Mouse (Mus musculus): Measurements from ENCODE around the gene Cers5. TPM values are rescaled to one million over a fixed set of nuclear protein-coding genes. Genes with fewer than 3 reads are reported as not detected.
A peak's percentile ranks its signal among the peaks of the same experiment; 100 is the strongest.

The Cers5 gene
- polyA plus RNA-seq, 1 experiment from 2014 or later: 46.8 TPM

DNA sequence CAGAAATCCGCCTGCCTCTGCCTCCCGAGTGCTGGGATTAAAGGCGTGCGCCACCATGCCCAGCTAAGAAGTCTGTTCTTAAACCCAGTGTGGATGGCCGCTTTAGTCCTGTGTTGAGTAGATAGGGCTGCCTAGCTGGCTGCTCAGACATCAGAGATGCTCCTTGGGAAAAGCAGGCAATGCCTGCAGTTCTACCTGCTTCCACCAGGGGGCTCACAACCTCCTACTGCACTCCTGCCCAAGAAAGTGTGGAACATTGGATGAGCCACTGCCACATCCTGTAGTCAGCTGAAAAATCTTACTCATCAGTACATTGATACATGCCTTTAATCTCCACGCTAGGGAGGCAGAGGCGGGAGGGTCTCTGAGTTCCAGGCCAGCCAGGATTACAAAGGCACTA is 57.8 kb downstream of the Cers5 start:
- Histone ChIP-seq H3K27ac (ENCODE audit: low read length) (no peak overlapping the region), H3K27me3 (replicated peaks; ENCODE audit: control insufficient read depth, insufficient read depth, low read length) (no peaks in the 10 kb centered on the region), H3K9ac (ENCODE audit: low read depth, low read length) (no peak overlapping the region), H3K4me2 (ENCODE audit: low read depth, low read length) (no peak overlapping the region), H3K9me3 (ENCODE audit: control insufficient read depth, low read length) (no peaks in the 10 kb centered on the region), H3K4me3 (ENCODE audit: low read length) (no peak overlapping the region), H3K4me1 (ENCODE audit: control insufficient read depth, insufficient read depth, low read length) (peaks cover 28% of the 10 kb centered on the region), H3K36me3 (ENCODE audit: control insufficient read depth, insufficient read depth, low read length) (peaks cover 18% of the 10 kb centered on the region)
- ATAC-seq: 0 out of 2 replicates have a peak, but pooled peaks have one; percentile 18
- 50% methylated on average over 7 of the region's 7 CpGs for WGBS

DNA sequence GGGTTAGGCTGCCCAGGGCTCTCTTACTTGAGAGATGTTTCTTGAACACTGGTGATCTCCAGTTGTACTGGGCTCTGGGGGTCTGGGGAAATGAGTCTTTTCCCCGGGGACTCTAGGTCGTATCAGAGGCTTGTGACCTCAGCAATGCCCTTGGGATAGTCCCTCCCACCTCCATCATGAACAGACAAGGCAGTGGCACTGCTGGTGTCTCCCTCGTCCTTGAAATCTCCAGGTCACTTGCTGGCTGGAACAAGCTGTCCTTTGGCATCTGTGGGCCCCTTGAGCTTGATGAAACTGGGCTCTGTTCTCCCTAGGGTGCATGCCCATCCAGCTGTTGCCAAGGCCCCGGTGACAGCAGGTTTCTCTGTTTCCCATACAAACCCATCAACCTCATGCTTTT is 58.5 kb downstream of the Cers5 start:
- Histone ChIP-seq H3K36me3 (ENCODE audit: control insufficient read depth, insufficient read depth, low read length) (peaks cover 20% of the 10 kb centered on the region), H3K27me3 (replicated peaks; ENCODE audit: control insufficient read depth, insufficient read depth, low read length) (no peaks in the 10 kb centered on the region), H3K9me3 (ENCODE audit: control insufficient read depth, low read length) (no peaks in the 10 kb centered on the region), H3K9ac (ENCODE audit: low read depth, low read length) (no peak overlapping the region), H3K4me1 (ENCODE audit: control insufficient read depth, insufficient read depth, low read length) (peaks cover 25% of the 10 kb centered on the region), H3K27ac (ENCODE audit: low read length) (no peak overlapping the region), H3K4me3 (ENCODE audit: low read length) (no peak overlapping the region), H3K4me2 (ENCODE audit: low read depth, low read length) (no peak overlapping the region)
- no peak for ATAC-seq
- 73% methylated on average over 4 of the region's 4 CpGs for WGBS

GRCm38 (mm10) chr15:99713569-99713968 is 59.1 kb downstream of the Cers5 start:
- no peaks in the 10 kb centered on the region for H3K9me3 ChIP-seq (ENCODE audit: control insufficient read depth, low read length)
- H3K4me2 ChIP-seq (ENCODE audit: low read depth, low read length): no peak overlapping the region
- H3K27ac ChIP-seq (ENCODE audit: low read length): no peak overlapping the region
- H3K36me3 ChIP-seq (ENCODE audit: control insufficient read depth, insufficient read depth, low read length): peaks cover 20% of the 10 kb centered on the region
- no peak for ATAC-seq
- WGBS: 85% methylated on average over 3 of the region's 3 CpGs
- no peak overlapping the region for H3K4me3 ChIP-seq (ENCODE audit: low read length)
- H3K4me1 ChIP-seq (ENCODE audit: control insufficient read depth, insufficient read depth, low read length): peaks cover 25% of the 10 kb centered on the region
- no peak overlapping the region for H3K9ac ChIP-seq (ENCODE audit: low read depth, low read length)
- H3K27me3 ChIP-seq (replicated peaks; ENCODE audit: control insufficient read depth, insufficient read depth, low read length): no peaks in the 10 kb centered on the region

GRCm38 (mm10) chr15:99712666-99713559 is 59.8 kb downstream of the Cers5 start:
- Histone ChIP-seq H3K27ac (ENCODE audit: low read length) (no peak overlapping the region; the same call in 1 of the 2 replicates), H3K9me3 (ENCODE audit: control insufficient read depth, low read length) (no peaks in the 10 kb centered on the region), H3K27me3 (replicated peaks; ENCODE audit: control insufficient read depth, insufficient read depth, low read length) (no peaks in the 10 kb centered on the region), H3K4me2 (ENCODE audit: low read depth, low read length) (no peak overlapping the region), H3K4me3 (ENCODE audit: low read length) (no peak overlapping the region), H3K9ac (ENCODE audit: low read depth, low read length) (peak overlapping the region; percentile 25; the same call in 1 of the 2 replicates), H3K36me3 (ENCODE audit: control insufficient read depth, insufficient read depth, low read length) (peaks cover 25% of the 10 kb centered on the region), H3K4me1 (ENCODE audit: control insufficient read depth, insufficient read depth, low read length) (peaks cover 21% of the 10 kb centered on the region)
- 72% methylated on average over 13 of the region's 13 CpGs for WGBS
- 0 out of 2 replicates have a peak, but pooled peaks have one; percentile 5 for ATAC-seq

GRCm38 (mm10) chr15:99711491-99711890 is 61.2 kb downstream of the Cers5 start:
- no peaks in the 10 kb centered on the region for H3K27me3 ChIP-seq (replicated peaks; ENCODE audit: control insufficient read depth, insufficient read depth, low read length)
- WGBS: 53% methylated on average over 3 of the region's 3 CpGs
- peaks cover 34% of the 10 kb centered on the region for H3K36me3 ChIP-seq (ENCODE audit: control insufficient read depth, insufficient read depth, low read length)
- H3K4me1 ChIP-seq (ENCODE audit: control insufficient read depth, insufficient read depth, low read length): peaks cover 16% of the 10 kb centered on the region
- H3K4me3 ChIP-seq (ENCODE audit: low read length): no peak overlapping the region
- no peak for ATAC-seq
- H3K27ac ChIP-seq (ENCODE audit: low read length): no peak overlapping the region
- H3K4me2 ChIP-seq (ENCODE audit: low read depth, low read length): no peak overlapping the region
- no peak overlapping the region for H3K9ac ChIP-seq (ENCODE audit: low read depth, low read length)
- H3K9me3 ChIP-seq (ENCODE audit: control insufficient read depth, low read length): no peaks in the 10 kb centered on the region

GRCm38 (mm10) chr15:99710221-99711190 is 62.2 kb downstream of the Cers5 start:
- Histone ChIP-seq H3K4me1 (ENCODE audit: control insufficient read depth, insufficient read depth, low read length) (peaks cover 7% of the 10 kb centered on the region; the same call in 1 of the 2 replicates), H3K36me3 (ENCODE audit: control insufficient read depth, insufficient read depth, low read length) (peaks cover 34% of the 10 kb centered on the region), H3K9me3 (ENCODE audit: control insufficient read depth, low read length) (no peaks in the 10 kb centered on the region), H3K27ac (ENCODE audit: low read length) (no peak overlapping the region), H3K4me3 (ENCODE audit: low read length) (no peak overlapping the region), H3K9ac (ENCODE audit: low read depth, low read length) (no peak overlapping the region), H3K4me2 (ENCODE audit: low read depth, low read length) (no peak overlapping the region), H3K27me3 (replicated peaks; ENCODE audit: control insufficient read depth, insufficient read depth, low read length) (no peaks in the 10 kb centered on the region)
- ATAC-seq: no peak
- WGBS: 89% methylated on average over 10 of the region's 10 CpGs

DNA sequence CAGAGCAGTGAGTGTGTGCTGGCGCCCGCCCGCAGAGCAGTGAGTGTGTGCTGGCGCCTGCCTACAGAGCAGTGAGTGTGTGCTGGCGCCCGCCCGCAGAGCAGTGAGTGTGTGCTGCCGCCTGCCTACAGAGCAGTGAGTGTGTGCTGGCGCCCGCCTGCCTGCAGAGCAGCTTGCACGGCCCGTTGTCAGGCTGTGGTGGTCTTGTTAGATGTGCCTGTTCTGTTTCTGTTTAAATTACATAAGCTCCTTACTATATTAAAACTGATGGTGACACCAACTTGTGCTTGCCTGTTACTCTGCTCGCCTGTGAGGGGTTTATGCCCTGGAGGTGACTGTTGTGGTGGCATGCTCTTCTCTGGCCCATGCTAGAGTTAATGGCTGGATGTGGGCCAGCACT is 64.5 kb downstream of the Cers5 start:
- H3K27ac ChIP-seq (ENCODE audit: low read length): no peak overlapping the region
- no peak overlapping the region for H3K4me2 ChIP-seq (ENCODE audit: low read depth, low read length)
- no peaks in the 10 kb centered on the region for H3K27me3 ChIP-seq (replicated peaks; ENCODE audit: control insufficient read depth, insufficient read depth, low read length)
- H3K4me3 ChIP-seq (ENCODE audit: low read length): no peak overlapping the region
- WGBS: 94% methylated on average over 13 of the region's 13 CpGs
- ATAC-seq: no peak
- H3K4me1 ChIP-seq (ENCODE audit: control insufficient read depth, insufficient read depth, low read length): peaks cover 22% of the 10 kb centered on the region
- H3K9ac ChIP-seq (ENCODE audit: low read depth, low read length): no peak overlapping the region
- H3K36me3 ChIP-seq (ENCODE audit: control insufficient read depth, insufficient read depth, low read length): peaks cover 30% of the 10 kb centered on the region
- H3K9me3 ChIP-seq (ENCODE audit: control insufficient read depth, low read length): no peaks in the 10 kb centered on the region

DNA sequence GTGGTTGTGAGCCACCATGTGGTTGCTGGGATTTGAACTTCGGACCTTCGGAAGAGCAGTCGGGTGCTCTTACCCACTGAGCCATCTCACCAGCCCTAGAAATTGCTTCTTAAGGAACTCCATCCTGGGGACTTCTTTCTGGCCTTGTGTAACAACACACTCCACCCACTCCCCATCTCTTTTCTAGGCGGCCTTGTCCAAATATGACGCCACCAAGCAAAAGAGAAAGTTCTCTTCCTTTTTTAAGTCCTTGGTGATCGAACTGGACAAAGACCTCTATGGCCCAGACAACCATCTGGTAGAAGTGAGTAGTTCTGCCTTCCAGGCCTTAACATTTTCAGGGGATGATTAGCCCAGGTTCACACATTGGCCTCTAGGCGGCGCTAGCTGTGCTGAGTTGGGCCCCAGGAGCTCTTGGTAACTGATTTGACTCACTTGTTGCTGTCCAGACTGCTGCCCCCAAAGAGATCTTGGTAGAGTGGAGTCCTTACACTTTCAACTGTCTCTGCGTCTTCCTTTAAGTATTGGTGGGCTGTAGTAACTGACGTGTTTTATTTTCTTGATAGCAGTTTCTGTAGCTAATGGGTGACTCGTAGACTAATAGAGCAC is 67.1 kb downstream of the Cers5 start, which contains the start of gene Gm17349:
Gm17349 (minus strand) TSS at position 51 of the 609 bp plus-strand sequence.
- Histone ChIP-seq H3K36me3 (ENCODE audit: control insufficient read depth, insufficient read depth, low read length) (peaks cover 18% of the 10 kb centered on the region), H3K4me1 (ENCODE audit: control insufficient read depth, insufficient read depth, low read length) (peaks cover 33% of the 10 kb centered on the region), H3K4me2 (ENCODE audit: low read depth, low read length) (peak within 1 kb of the TSS; percentile 35), H3K27ac (ENCODE audit: low read length) (peak within 1 kb of the TSS; percentile 73), H3K9ac (ENCODE audit: low read depth, low read length) (peak within 1 kb of the TSS; percentile 49), H3K27me3 (replicated peaks; ENCODE audit: control insufficient read depth, insufficient read depth, low read length) (no peaks in the 10 kb centered on the region), H3K4me3 (ENCODE audit: low read length) (peak within 1 kb of the TSS; percentile 15), H3K9me3 (ENCODE audit: control insufficient read depth, low read length) (no peaks in the 10 kb centered on the region)
- 65% methylated on average over 11 of the region's 11 CpGs for WGBS
- ATAC-seq: no peak
